Mouse (Mus musculus) CH12.LX (cell line): ENCODE data around the gene Gpr180. TPM values are rescaled to one million over a fixed set of nuclear protein-coding genes. Genes with fewer than 3 reads are reported as not detected.
A peak's percentile ranks its signal among the peaks of the same experiment; 100 is the strongest.

Experiments
- DNase-seq: peaks from one replicate; pipeline ENCODE4 v3.0.0-alpha.2; 2013; ENCODE audit errors: extremely low read depth
- H3K27ac ChIP-seq: 2 replicates; pipeline ENCODE4 v1.5.1; 2012; ENCODE audit warnings: low read depth, mild to moderate bottlenecking, control low read depth, moderate library complexity; ENCODE audit not compliant: insufficient read depth
- H3K27me3 ChIP-seq: replicated peaks from 2 replicates; pipeline ENCODE3; 2012; ENCODE audit warnings: inconsistent platforms
- H3K36me3 ChIP-seq, 2 experiments: replicated peaks in 1 of 2; 2 replicates each; pipeline versions ENCODE3 to v1.6.1; 2012; ENCODE audit warnings: inconsistent platforms in 1 of 2, low read length in 1 of 2, mild to moderate bottlenecking in 1 of 2, mixed read lengths in 1 of 2, moderate library complexity in 1 of 2; ENCODE audit not compliant: control insufficient read depth in 1 of 2, insufficient read depth in 1 of 2
- H3K4me1 ChIP-seq, 2 experiments: 2 replicates each; pipeline ENCODE4 v1.6.1; 2012; ENCODE audit warnings: inconsistent platforms in 1 of 2, moderate library complexity in 1 of 2; ENCODE audit not compliant: insufficient read depth in 2 of 2, control insufficient read depth in 1 of 2
- H3K4me2 ChIP-seq: 2 replicates; pipeline ENCODE4 v1.6.1; 2012; ENCODE audit warnings: low read depth, mild to moderate bottlenecking, control low read depth; ENCODE audit not compliant: poor library complexity, insufficient read depth, severe bottlenecking
- H3K4me3 ChIP-seq, 3 experiments: fragments of 150-350 bp in 1 of 3; sonication (generic) in 1 of 3; replicated peaks in 1 of 3; 2 replicates each; pipeline versions ENCODE3 to v1.5.1; 2011 to 2012; ENCODE audit warnings: low read depth in 2 of 3, low read length in 2 of 3, mild to moderate bottlenecking in 2 of 3, moderate library complexity in 2 of 3, control low read depth in 1 of 3, improper control_type of control experiment in 1 of 3, inconsistent platforms in 1 of 3, mixed read lengths in 1 of 3; ENCODE audit not compliant: poor library complexity in 1 of 3
- H3K79me2 ChIP-seq: replicated peaks from 2 replicates; pipeline ENCODE4 v1.6.1; 2012; ENCODE audit warnings: mild to moderate bottlenecking, moderate library complexity; ENCODE audit not compliant: control insufficient read depth, poor library complexity, insufficient read depth, severe bottlenecking; ENCODE audit errors: extremely low read depth
- H3K9ac ChIP-seq: 2 replicates; pipeline ENCODE4 v1.6.1; 2012; ENCODE audit warnings: low read depth, mild to moderate bottlenecking, control low read depth, moderate library complexity; ENCODE audit not compliant: insufficient read depth
- H3K9me3 ChIP-seq: replicated peaks from 2 replicates; pipeline ENCODE3; 2012; ENCODE audit warnings: low read length, inconsistent platforms, mixed read lengths
- BHLHE40 ChIP-seq: IDR thresholded peaks from 2 replicates; pipeline ENCODE4 v1.6.1; 2011; ENCODE audit warnings: mild to moderate bottlenecking, low read depth, low read length, improper control_type of control experiment
- CHD2 ChIP-seq: IDR thresholded peaks from 2 replicates; pipeline ENCODE4 v1.6.1; 2011; ENCODE audit warnings: low read length, improper control_type of control experiment
- E2F4 ChIP-seq: IDR thresholded peaks from 2 replicates; pipeline ENCODE4 v1.6.1; 2011; ENCODE audit warnings: low read depth, low read length, improper control_type of control experiment; ENCODE audit not compliant: insufficient replicate concordance
- IRF4 ChIP-seq: IDR thresholded peaks from 2 replicates; pipeline ENCODE4 v1.6.1; 2014; ENCODE audit warnings: low read depth, mild to moderate bottlenecking, inconsistent platforms, low read length, improper control_type of control experiment
- JUN ChIP-seq: IDR thresholded peaks from 2 replicates; pipeline ENCODE4 v1.6.1; 2011; ENCODE audit warnings: low read depth, mild to moderate bottlenecking, low read length, improper control_type of control experiment, moderate library complexity; ENCODE audit not compliant: insufficient read depth
- MAFK ChIP-seq: IDR thresholded peaks from 2 replicates; pipeline ENCODE4 v1.6.1; 2011; ENCODE audit warnings: low read length, improper control_type of control experiment; ENCODE audit not compliant: insufficient replicate concordance
- MAX ChIP-seq: IDR thresholded peaks from 2 replicates; pipeline ENCODE4 v1.6.1; 2011; ENCODE audit warnings: low read length, improper control_type of control experiment
- MXI1 ChIP-seq: IDR thresholded peaks from 2 replicates; pipeline ENCODE4 v1.6.1; 2011; ENCODE audit warnings: mild to moderate bottlenecking, low read depth, low read length, improper control_type of control experiment
- POLR2AphosphoS2 ChIP-seq: IDR thresholded peaks from 2 replicates; pipeline ENCODE4 v1.6.1; 2011; ENCODE audit warnings: low read depth, low read length, improper control_type of control experiment
- SMC3 ChIP-seq: IDR thresholded peaks from 2 replicates; pipeline ENCODE4 v1.6.1; 2011; ENCODE audit warnings: low read depth, low read length, improper control_type of control experiment
- TBP ChIP-seq: conservative IDR thresholded peaks from 2 replicates; pipeline ENCODE4 v1.6.1; 2011; ENCODE audit warnings: low read depth, low read length, improper control_type of control experiment
- TCF12 ChIP-seq: IDR thresholded peaks from 2 replicates; pipeline ENCODE4 v1.6.1; 2014; ENCODE audit warnings: low read depth, mild to moderate bottlenecking, inconsistent platforms, low read length, improper control_type of control experiment
- USF2 ChIP-seq: conservative IDR thresholded peaks from 2 replicates; pipeline ENCODE4 v1.6.1; 2011; ENCODE audit warnings: low read depth, low read length, improper control_type of control experiment
- ZMIZ1 ChIP-seq: IDR thresholded peaks from 2 replicates; pipeline ENCODE4 v1.6.1; 2012; ENCODE audit warnings: low read depth, mild to moderate bottlenecking, inconsistent platforms, low read length, improper control_type of control experiment
- dilution Hi-C: fragments of 300-500 bp; cut with MboI; formaldehyde crosslinking; loops from 2 replicates; pipeline ENCODE4 v1.14.3; 2020; ENCODE audit warnings: low sequenced_read_pairs; ENCODE audit not compliant: extremely low pct_unique_long_range_greater_than_20kb, extremely low pct_ligation_motif_present
- in situ Hi-C: fragments of 300-500 bp; cut with MboI; formaldehyde crosslinking; loops from 3 replicates; pipeline ENCODE4 v1.14.3; 2019; ENCODE audit warnings: low sequenced_read_pairs, low pct_ligation_motif_present, low pct_unique_long_range_greater_than_20kb, mixed read lengths
- polyA plus RNA-seq: library from polyadenylated mRNA; unstranded; fragments of >175 nt; gene quantifications from 2 replicates; pipeline ENCODE4 v1.2.1, GENCODE M21; 2012; ENCODE audit warnings: low read depth; ENCODE audit not compliant: insufficient read length
- total RNA-seq, 2 experiments: library from RNA; depleted of rRNA; stranded (reverse); fragments of 300-350 nt in 1 of 2; fragments of >200 nt in 1 of 2; gene quantifications; 2 replicates each; pipeline ENCODE4 v1.2.3; 2012 to 2014

The Gpr180 gene
- total and polyA plus RNA-seq, 3 experiments, result 11.7 to 15.8 (median 14.0) TPM

GRCm38 (mm10) chr14:118089215-118089805 is 47.6 kb upstream of the Gpr180 start (continued):
- TF ChIP-seq ZMIZ1 (no peak), POLR2AphosphoS2 (no peak), CHD2 (no peak), MAFK (peak; percentile 92), BHLHE40 (no peak), E2F4 (peak; percentile 79; the same call in 1 of the 2 replicates)

- TF ChIP-seq MXI1, result peak; percentile 59; the same call in 1 of the 2 replicates
- no peak for TF ChIP-seq TBP
- H3K9ac ChIP-seq, result peak overlapping the region; percentile 58
- peaks cover 8% of the 10 kb centered on the region for H3K27me3 ChIP-seq
- peaks cover 13 to 36% of the 10 kb centered on the region in 2 experiments for H3K4me1 ChIP-seq
- H3K9me3 ChIP-seq, result no peaks in the 10 kb centered on the region
- in situ Hi-C loops (loop anchor here (5.0 kb wide), 1 partner anchor 47 kb away; the partner anchor contains the start of gene Gpr180), dilution Hi-C loops (no loop called here)
- H3K36me3 ChIP-seq, result no peaks in the 10 kb centered on the region
- peak overlapping the region; percentile 82 to 91 (median 85) for H3K4me3 ChIP-seq
- H3K27ac ChIP-seq, result no peak overlapping the region
- peak overlapping the region; percentile 88 for H3K4me2 ChIP-seq
- no peaks in the 10 kb centered on the region for H3K79me2 ChIP-seq
- no peak for DNase-seq
Observed at GRCm38 (mm10) chr14:118089806-118090392, 47.1 kb upstream of the Gpr180 start.

GRCm38 (mm10) chr14:118098265-118098664 is 38.7 kb upstream of the Gpr180 start:
- Histone ChIP-seq H3K36me3 (no peaks in the 10 kb centered on the region), H3K4me3 (no peak overlapping the region), H3K9me3 (no peaks in the 10 kb centered on the region), H3K27ac (no peak overlapping the region), H3K27me3 (peaks cover 3% of the 10 kb centered on the region), H3K79me2 (no peaks in the 10 kb centered on the region), H3K4me2 (no peak overlapping the region), H3K9ac (no peak overlapping the region), H3K4me1 (no peaks in the 10 kb centered on the region)
- dilution Hi-C loops (no loop called here), in situ Hi-C loops (no loop called here)
- DNase-seq, result no peak
- TF ChIP-seq MAFK (no peak), TCF12 (no peak), MAX (no peak), JUN (no peak), SMC3 (no peak), IRF4 (no peak), USF2 (no peak)
